Mouse (Mus musculus): Measurements from ENCODE around the gene Zfyve9. TPM values are rescaled to one million over a fixed set of nuclear protein-coding genes. Genes with fewer than 3 reads are reported as not detected.

Zfyve9 gene
- polyA plus RNA-seq, 1 experiment from 2014 or later = 5.9 TPM

DNA sequence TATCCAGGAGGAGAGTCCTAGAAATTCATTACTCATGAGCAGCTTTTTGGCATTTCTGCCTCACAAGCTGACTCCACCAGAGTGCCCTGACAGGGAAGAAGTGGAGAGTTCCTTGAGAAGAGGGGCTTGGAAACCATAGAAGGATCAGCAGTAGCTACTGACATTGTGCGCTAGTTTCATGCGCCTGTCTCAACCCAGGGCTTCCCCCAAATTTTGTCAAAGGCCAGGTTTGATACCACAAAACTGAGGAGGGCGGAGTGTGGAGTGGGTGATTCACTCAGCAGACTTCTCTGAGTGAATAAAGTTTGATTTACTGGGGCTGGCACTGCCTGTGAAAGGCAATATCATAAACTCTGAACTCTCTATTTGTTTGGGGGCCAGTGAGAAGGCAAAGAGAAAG lies 171.9 kb downstream of the Zfyve9 start:
- Histone ChIP-seq H3K36me3 (ENCODE audit: control insufficient read depth, insufficient read depth, low read length) (no peaks in the 10 kb centered on the region; the same call in 1 of the 2 replicates), H3K9me3 (ENCODE audit: control insufficient read depth, low read length) (no peaks in the 10 kb centered on the region), H3K4me2 (ENCODE audit: low read length) (no peak overlapping the region), H3K27ac (ENCODE audit: low read depth, low read length) (no peak overlapping the region), H3K27me3 (replicated peaks; ENCODE audit: control insufficient read depth, insufficient read depth, low read length) (no peaks in the 10 kb centered on the region), H3K4me1 (ENCODE audit: control insufficient read depth, insufficient read depth, low read depth, low read length) (no peaks in the 10 kb centered on the region), H3K9ac (ENCODE audit: low read depth, low read length) (no peak overlapping the region), H3K4me3 (ENCODE audit: low read length) (no peak overlapping the region)
- WGBS = 97% methylated on average over 3 of the region's 3 CpGs
- ATAC-seq = no peak

DNA sequence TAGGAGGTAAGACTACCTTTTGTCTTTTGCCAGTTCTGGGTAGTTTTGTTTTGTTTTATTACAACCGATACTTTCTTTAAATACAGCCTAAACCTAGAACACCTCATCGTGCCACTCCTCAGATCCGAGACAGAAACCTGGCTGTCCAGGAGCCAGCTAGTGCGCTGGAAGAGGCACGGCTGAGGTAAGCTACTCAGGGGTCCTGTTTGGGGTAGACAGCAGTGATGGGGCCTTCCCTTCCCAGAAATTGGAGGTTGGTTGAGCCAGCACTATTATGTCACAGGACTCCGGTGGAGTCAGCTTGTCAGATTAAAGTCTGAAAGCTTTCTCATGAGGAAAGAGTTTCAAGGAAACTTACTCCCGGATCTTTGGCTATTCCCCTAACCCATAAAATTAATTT lies 178.7 kb downstream of the Zfyve9 start:
- Histone ChIP-seq H3K4me1 (ENCODE audit: control insufficient read depth, insufficient read depth, low read depth, low read length) (no peaks in the 10 kb centered on the region), H3K27me3 (replicated peaks; ENCODE audit: control insufficient read depth, insufficient read depth, low read length) (no peaks in the 10 kb centered on the region), H3K4me2 (ENCODE audit: low read length) (no peak overlapping the region), H3K36me3 (ENCODE audit: control insufficient read depth, insufficient read depth, low read length) (no peaks in the 10 kb centered on the region; the same call in 1 of the 2 replicates), H3K27ac (ENCODE audit: low read depth, low read length) (no peak overlapping the region), H3K4me3 (ENCODE audit: low read length) (no peak overlapping the region), H3K9me3 (ENCODE audit: control insufficient read depth, low read length) (no peaks in the 10 kb centered on the region), H3K9ac (ENCODE audit: low read depth, low read length) (no peak overlapping the region)
- no peak for ATAC-seq
- 94% methylated on average over 7 of the region's 7 CpGs for WGBS

DNA sequence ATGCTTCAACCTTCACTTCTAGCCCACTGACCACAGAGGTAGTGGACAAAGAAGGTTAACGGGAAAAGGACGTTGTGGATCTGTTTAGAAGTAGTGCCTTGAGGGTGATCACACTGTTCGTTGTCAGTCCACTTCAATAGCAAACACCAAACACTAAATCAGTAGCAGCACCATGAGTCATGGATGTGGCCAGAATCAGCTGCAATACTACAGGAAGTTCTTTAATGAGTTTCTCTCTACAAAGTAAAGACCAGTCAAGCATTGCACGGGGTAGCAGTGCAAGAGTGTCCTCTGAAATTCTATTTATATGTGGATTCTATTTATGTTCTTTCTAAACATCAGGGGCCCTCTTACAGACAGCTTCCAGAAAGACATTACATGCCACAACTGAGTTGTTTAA lies 182.3 kb downstream of the Zfyve9 start:
- WGBS = 89% methylated on average over 4 of the region's 4 CpGs
- no peak for ATAC-seq
- Histone ChIP-seq H3K4me2 (ENCODE audit: low read length) (no peak overlapping the region), H3K27ac (ENCODE audit: low read depth, low read length) (no peak overlapping the region), H3K36me3 (ENCODE audit: control insufficient read depth, insufficient read depth, low read length) (no peaks in the 10 kb centered on the region), H3K27me3 (replicated peaks; ENCODE audit: control insufficient read depth, insufficient read depth, low read length) (no peaks in the 10 kb centered on the region), H3K9me3 (ENCODE audit: control insufficient read depth, low read length) (no peaks in the 10 kb centered on the region), H3K4me1 (ENCODE audit: control insufficient read depth, insufficient read depth, low read depth, low read length) (no peaks in the 10 kb centered on the region), H3K4me3 (ENCODE audit: low read length) (no peak overlapping the region), H3K9ac (ENCODE audit: low read depth, low read length) (no peak overlapping the region)

DNA sequence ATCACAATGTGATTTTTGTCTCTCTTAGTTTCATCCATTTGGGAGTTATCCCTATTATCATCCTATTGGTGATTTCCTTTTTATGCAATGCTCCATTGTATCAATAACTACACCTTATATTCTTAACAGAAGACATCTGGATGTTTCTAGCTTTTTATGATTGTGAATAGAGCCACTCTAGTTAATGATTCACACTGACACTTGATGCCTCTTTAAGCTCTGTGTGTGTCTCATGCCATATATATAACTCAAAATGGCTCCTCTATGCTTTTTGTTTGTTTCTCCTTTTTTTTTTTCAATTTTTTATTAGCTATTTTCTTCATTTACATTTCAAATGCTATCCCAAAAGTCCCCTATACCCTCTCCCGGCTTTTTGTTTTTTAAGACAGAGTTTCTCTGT lies 184.8 kb downstream of the Zfyve9 start:
- no peak for ATAC-seq
- no peak overlapping the region for H3K4me2 ChIP-seq (ENCODE audit: low read length)
- no peak overlapping the region for H3K4me3 ChIP-seq (ENCODE audit: low read length)
- H3K9me3 ChIP-seq (ENCODE audit: control insufficient read depth, low read length) = no peaks in the 10 kb centered on the region
- H3K4me1 ChIP-seq (ENCODE audit: control insufficient read depth, insufficient read depth, low read depth, low read length) = no peaks in the 10 kb centered on the region
- H3K27me3 ChIP-seq (replicated peaks; ENCODE audit: control insufficient read depth, insufficient read depth, low read length) = no peaks in the 10 kb centered on the region
- no peak overlapping the region for H3K27ac ChIP-seq (ENCODE audit: low read depth, low read length)
- H3K9ac ChIP-seq (ENCODE audit: low read depth, low read length) = no peak overlapping the region
- H3K36me3 ChIP-seq (ENCODE audit: control insufficient read depth, insufficient read depth, low read length) = no peaks in the 10 kb centered on the region
- 94% methylated on average over 1 of the region's 1 CpGs for WGBS

DNA sequence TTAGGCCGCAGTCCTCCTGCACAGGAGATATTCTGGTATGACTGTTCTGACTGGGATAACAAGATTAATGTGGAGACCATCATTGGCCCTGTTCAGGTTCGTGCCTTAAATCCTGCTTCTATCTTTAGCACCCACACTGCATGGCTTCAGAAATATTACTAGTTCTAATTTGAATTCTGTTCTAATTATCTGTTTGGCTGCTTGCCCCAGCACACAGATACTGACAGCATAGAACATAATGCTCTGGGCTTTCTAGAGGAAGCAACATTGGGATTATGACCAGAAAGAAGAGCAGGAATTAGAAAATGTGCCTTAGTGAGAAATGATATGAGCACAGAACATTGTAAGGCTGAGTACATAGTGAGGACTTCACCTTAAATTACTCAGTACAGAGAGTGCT lies 187.2 kb downstream of the Zfyve9 start:
- H3K4me1 ChIP-seq (ENCODE audit: control insufficient read depth, insufficient read depth, low read depth, low read length) = no peaks in the 10 kb centered on the region
- ATAC-seq = no peak
- H3K27ac ChIP-seq (ENCODE audit: low read depth, low read length) = no peak overlapping the region
- H3K9me3 ChIP-seq (ENCODE audit: control insufficient read depth, low read length) = no peaks in the 10 kb centered on the region
- no peak overlapping the region for H3K9ac ChIP-seq (ENCODE audit: low read depth, low read length)
- no peak overlapping the region for H3K4me2 ChIP-seq (ENCODE audit: low read length)
- no peaks in the 10 kb centered on the region for H3K27me3 ChIP-seq (replicated peaks; ENCODE audit: control insufficient read depth, insufficient read depth, low read length)
- H3K4me3 ChIP-seq (ENCODE audit: low read length) = no peak overlapping the region
- H3K36me3 ChIP-seq (ENCODE audit: control insufficient read depth, insufficient read depth, low read length) = no peaks in the 10 kb centered on the region
- WGBS = 97% methylated on average over 2 of the region's 2 CpGs

Other genes starting within 250 kb of the Zfyve9 start
- 70.4 and 75.2 TPM in 2 replicates for gene Prpf38a, start 201.5 kb downstream of the Zfyve9 start, polyA plus RNA-seq (2015; fragmentation: Nextera tagmentation; extraction: Ambion mirVana)
- gene Orc1, start 201.4 kb downstream of the Zfyve9 start, polyA plus RNA-seq (2015; fragmentation: Nextera tagmentation; extraction: Ambion mirVana) = 1.5 and 2.2 TPM in 2 replicates
- 16.7 and 19.7 TPM in 2 replicates for gene Cc2d1b, start 160.9 kb downstream of the Zfyve9 start, polyA plus RNA-seq (2015; fragmentation: Nextera tagmentation; extraction: Ambion mirVana)
- 0.90 and 1.3 TPM in 2 replicates for gene 3110021N24Rik, start 61.1 kb downstream of the Zfyve9 start, polyA plus RNA-seq (2015; fragmentation: Nextera tagmentation; extraction: Ambion mirVana)
- gene Btf3l4, start 52.8 kb upstream of the Zfyve9 start, polyA plus RNA-seq (2015; fragmentation: Nextera tagmentation; extraction: Ambion mirVana) = 129 and 147 TPM in 2 replicates
- 68.7 and 70.4 TPM in 2 replicates for gene Txndc12, start 53.8 kb upstream of the Zfyve9 start, polyA plus RNA-seq (2015; fragmentation: Nextera tagmentation; extraction: Ambion mirVana)
- gene Kti12, start 67.0 kb upstream of the Zfyve9 start, polyA plus RNA-seq (2015; fragmentation: Nextera tagmentation; extraction: Ambion mirVana) = 26.1 and 27.7 TPM in 2 replicates
- 0.66 and 1.0 TPM in 2 replicates for gene A730015C16Rik, start 67.8 kb upstream of the Zfyve9 start, polyA plus RNA-seq (2015; fragmentation: Nextera tagmentation; extraction: Ambion mirVana)
- gene Rab3b, start 98.3 kb upstream of the Zfyve9 start, polyA plus RNA-seq (2015; fragmentation: Nextera tagmentation; extraction: Ambion mirVana) = 217 and 249 TPM in 2 replicates
- 69.8 and 69.9 TPM in 2 replicates for gene Nrd1, start 219.9 kb upstream of the Zfyve9 start, polyA plus RNA-seq (2015; fragmentation: Nextera tagmentation; extraction: Ambion mirVana)

All from hindbrain, embryonic 16.5 days (tissue).